Mouse (Mus musculus) heart, embryonic 10.5 days (tissue): ENCODE results near the gene Lrrc58. TPM values are rescaled to one million over a fixed set of nuclear protein-coding genes. Genes with fewer than 3 reads are reported as not detected.

Experiments
- DNase-seq: peaks from one replicate; pipeline ENCODE4 v3.0.0-alpha.2; 2017; ENCODE audit warnings: low spot score
- H3K27ac ChIP-seq: fragments of 300-500 bp; sonication (generic); 2 replicates; pipeline ENCODE4 v1.5.1; 2016; ENCODE audit warnings: mild to moderate bottlenecking
- H3K27me3 ChIP-seq: fragments of 300-500 bp; sonication (generic); 2 replicates; pipeline ENCODE4 v1.6.1; 2016; ENCODE audit warnings: mild to moderate bottlenecking; ENCODE audit not compliant: poor library complexity, insufficient read depth, severe bottlenecking
- H3K36me3 ChIP-seq: fragments of 300-500 bp; sonication (generic); 2 replicates; pipeline ENCODE4 v1.6.1; 2016; ENCODE audit warnings: mild to moderate bottlenecking, moderate library complexity
- H3K4me1 ChIP-seq: fragments of 300-500 bp; sonication (generic); 2 replicates; pipeline ENCODE4 v1.6.1; 2016; ENCODE audit warnings: mild to moderate bottlenecking
- H3K4me3 ChIP-seq: fragments of 300-500 bp; sonication (generic); 2 replicates; pipeline ENCODE4 v1.5.1; 2016; ENCODE audit warnings: mild to moderate bottlenecking, moderate library complexity
- H3K9me3 ChIP-seq: fragments of 300-500 bp; sonication (generic); 2 replicates; pipeline ENCODE4 v1.6.1; 2016; ENCODE audit warnings: mild to moderate bottlenecking, moderate library complexity
- WGBS: fragments of 180-500 bp; shearing (Covaris S2); methylation state at CpG from one replicate; pipeline ENCODE4 v1.1.7; 2016; 5-methylcytosine and 5-hydroxymethylcytosine counted together
- polyA plus RNA-seq: library from polyadenylated mRNA; unstranded; fragments of >200 nt; fragmentation: Nextera tagmentation; extraction: Ambion mirVana; gene quantifications from 2 replicates; pipeline ENCODE4 v1.2.1, GENCODE M21; 2016

Lrrc58 gene
- polyA plus RNA-seq, 1 experiment from 2014 or later: 48.3 TPM

- no peak for DNase-seq
- 96% methylated on average over 3 of the region's 3 CpGs for WGBS
- Histone ChIP-seq H3K27ac (no peak overlapping the region), H3K9me3 (no peaks in the 10 kb centered on the region), H3K36me3 (peaks cover 58% of the 10 kb centered on the region), H3K4me1 (0 out of 2 replicates have a peak, but pooled peaks cover 4% of the 10 kb centered on the region), H3K27me3 (no peaks in the 10 kb centered on the region), H3K4me3 (no peak overlapping the region)
Measured at GRCm38 (mm10) chr16:37877406-37877805, 9.2 kb downstream of the Lrrc58 start.

GRCm38 (mm10) chr16:37878951-37879505 is 10.8 kb downstream of the Lrrc58 start:
- no peaks in the 10 kb centered on the region for H3K9me3 ChIP-seq
- peaks cover 71% of the 10 kb centered on the region for H3K36me3 ChIP-seq
- H3K4me1 ChIP-seq: 0 out of 2 replicates have a peak, but pooled peaks cover 4% of the 10 kb centered on the region
- 87% methylated on average over 7 of the region's 7 CpGs for WGBS
- no peak overlapping the region for H3K27ac ChIP-seq
- H3K27me3 ChIP-seq: no peaks in the 10 kb centered on the region
- H3K4me3 ChIP-seq: no peak overlapping the region
- DNase-seq: no peak

- 94% methylated on average over 4 of the region's 4 CpGs for WGBS
- DNase-seq: no peak
- H3K9me3 ChIP-seq: no peaks in the 10 kb centered on the region
- H3K27ac ChIP-seq: no peak overlapping the region
- no peaks in the 10 kb centered on the region for H3K27me3 ChIP-seq
- H3K36me3 ChIP-seq: peaks cover 74% of the 10 kb centered on the region
- 0 out of 2 replicates have a peak, but pooled peaks cover 2% of the 10 kb centered on the region for H3K4me1 ChIP-seq
- H3K4me3 ChIP-seq: no peak overlapping the region
Measured at GRCm38 (mm10) chr16:37879750-37880419, 11.7 kb downstream of the Lrrc58 start.

GRCm38 (mm10) chr16:37881168-37881567 is 13.0 kb downstream of the Lrrc58 start:
- Histone ChIP-seq H3K4me1 (no peaks in the 10 kb centered on the region), H3K27ac (no peak overlapping the region), H3K36me3 (peaks cover 74% of the 10 kb centered on the region), H3K9me3 (no peaks in the 10 kb centered on the region), H3K4me3 (no peak overlapping the region), H3K27me3 (no peaks in the 10 kb centered on the region)
- DNase-seq: no peak
- WGBS: 63% methylated on average over 2 of the region's 2 CpGs

- 91% methylated on average over 3 of the region's 3 CpGs for whole genome bisulfite sequencing
- Histone ChIP-seq H3K9me3 (no peaks in the 10 kb centered on the region), H3K27me3 (no peaks in the 10 kb centered on the region)
Measured at GRCm38 (mm10) chr16:37888986-37889385, 20.8 kb downstream of the Lrrc58 start.

GRCm38 (mm10) chr16:37892667-37893066 is 24.5 kb downstream of the Lrrc58 start:
- Histone ChIP-seq H3K9me3 (no peaks in the 10 kb centered on the region), H3K4me1 (peaks cover 36% of the 10 kb centered on the region), H3K27ac (no peak overlapping the region), H3K36me3 (peaks cover 7% of the 10 kb centered on the region; the same call in 1 of the 2 replicates), H3K27me3 (no peaks in the 10 kb centered on the region), H3K4me3 (no peak overlapping the region)
- DNase-seq: no peak
- WGBS: 90% methylated on average over 2 of the region's 2 CpGs

More at GRCm38 (mm10) chr16:37888986-37889385, 20.8 kb downstream of the Lrrc58 start:
- DNase-seq: no peak
- H3K4me3 ChIP-seq: no peak overlapping the region
- peaks cover 11% of the 10 kb centered on the region for H3K36me3 ChIP-seq
- H3K4me1 ChIP-seq: peaks cover 21% of the 10 kb centered on the region
- H3K27ac ChIP-seq: no peak overlapping the region

- no peak for DNase-seq
- WGBS: 44% methylated on average over 6 of the region's 6 CpGs
- H3K27me3 ChIP-seq: no peaks in the 10 kb centered on the region
Measured at GRCm38 (mm10) chr16:37893381-37893780, 25.2 kb downstream of the Lrrc58 start.

GRCm38 (mm10) chr16:37893942-37894341 is 25.8 kb downstream of the Lrrc58 start:
- peaks cover 5% of the 10 kb centered on the region; the same call in 1 of the 2 replicates for H3K36me3 ChIP-seq
- no peaks in the 10 kb centered on the region for H3K9me3 ChIP-seq
- peak; percentile 77 for DNase-seq
- 27% methylated on average over 2 of the region's 2 CpGs for WGBS
- H3K27me3 ChIP-seq: no peaks in the 10 kb centered on the region
- peak overlapping the region; percentile 80 for H3K27ac ChIP-seq
- no peak overlapping the region for H3K4me3 ChIP-seq
- H3K4me1 ChIP-seq: peaks cover 40% of the 10 kb centered on the region

More at GRCm38 (mm10) chr16:37893381-37893780, 25.2 kb downstream of the Lrrc58 start:
- no peaks in the 10 kb centered on the region for H3K9me3 ChIP-seq
- no peak overlapping the region for H3K4me3 ChIP-seq
- peaks cover 7% of the 10 kb centered on the region; the same call in 1 of the 2 replicates for H3K36me3 ChIP-seq
- H3K4me1 ChIP-seq: peaks cover 40% of the 10 kb centered on the region
- peak overlapping the region; percentile 80 for H3K27ac ChIP-seq

GRCm38 (mm10) chr16:37898790-37899189 is 30.6 kb downstream of the Lrrc58 start:
- DNase-seq: no peak
- no peak overlapping the region for H3K27ac ChIP-seq
- 86% methylated on average over 5 of the region's 5 CpGs for WGBS
- no peaks in the 10 kb centered on the region for H3K36me3 ChIP-seq
- peaks cover 26% of the 10 kb centered on the region for H3K4me1 ChIP-seq
- H3K27me3 ChIP-seq: no peaks in the 10 kb centered on the region
- no peak overlapping the region for H3K4me3 ChIP-seq
- no peaks in the 10 kb centered on the region for H3K9me3 ChIP-seq

GRCm38 (mm10) chr16:37899357-37899756 is 31.2 kb downstream of the Lrrc58 start:
- no peak for DNase-seq
- Histone ChIP-seq H3K27ac (no peak overlapping the region), H3K27me3 (no peaks in the 10 kb centered on the region), H3K4me3 (no peak overlapping the region), H3K9me3 (no peaks in the 10 kb centered on the region), H3K36me3 (no peaks in the 10 kb centered on the region), H3K4me1 (peaks cover 21% of the 10 kb centered on the region)
- WGBS: 49% methylated on average over 2 of the region's 2 CpGs

- no peak overlapping the region for H3K27ac ChIP-seq
- peaks cover 13% of the 10 kb centered on the region; the same call in 1 of the 2 replicates for H3K4me1 ChIP-seq
- no peaks in the 10 kb centered on the region for H3K36me3 ChIP-seq
- H3K27me3 ChIP-seq: no peaks in the 10 kb centered on the region
- no peak overlapping the region for H3K4me3 ChIP-seq
- 41% methylated on average over 11 of the region's 11 CpGs for WGBS
- DNase-seq: no peak
- no peaks in the 10 kb centered on the region; the same call in 1 of the 2 replicates for H3K9me3 ChIP-seq
Measured at GRCm38 (mm10) chr16:37901318-37901717, 33.1 kb downstream of the Lrrc58 start.

- Histone ChIP-seq H3K27ac (no peak overlapping the region), H3K4me1 (peaks cover 2% of the 10 kb centered on the region; the same call in 1 of the 2 replicates), H3K4me3 (no peak overlapping the region), H3K27me3 (no peaks in the 10 kb centered on the region), H3K9me3 (no peaks in the 10 kb centered on the region; the same call in 1 of the 2 replicates), H3K36me3 (no peaks in the 10 kb centered on the region)
- WGBS: 93% methylated on average over 3 of the region's 3 CpGs
- DNase-seq: no peak
Measured at GRCm38 (mm10) chr16:37906456-37906855, 38.3 kb downstream of the Lrrc58 start.

GRCm38 (mm10) chr16:37911086-37911485 is 42.9 kb downstream of the Lrrc58 start:
- peaks cover 1% of the 10 kb centered on the region for H3K4me1 ChIP-seq
- H3K27ac ChIP-seq: no peak overlapping the region
- H3K36me3 ChIP-seq: no peaks in the 10 kb centered on the region
- DNase-seq: no peak
- H3K4me3 ChIP-seq: no peak overlapping the region
- H3K9me3 ChIP-seq: no peaks in the 10 kb centered on the region
- peaks cover 19% of the 10 kb centered on the region for H3K27me3 ChIP-seq
- 71% methylated on average over 1 of the region's 1 CpGs for WGBS
